Mouse (Mus musculus): ENCODE results near the gene Mpg. TPM values are rescaled to one million over a fixed set of nuclear protein-coding genes. Genes with fewer than 3 reads are reported as not detected.

The Mpg gene
- polyA plus RNA-seq, 1 experiment from 2014 or later = 42.2 TPM

DNA sequence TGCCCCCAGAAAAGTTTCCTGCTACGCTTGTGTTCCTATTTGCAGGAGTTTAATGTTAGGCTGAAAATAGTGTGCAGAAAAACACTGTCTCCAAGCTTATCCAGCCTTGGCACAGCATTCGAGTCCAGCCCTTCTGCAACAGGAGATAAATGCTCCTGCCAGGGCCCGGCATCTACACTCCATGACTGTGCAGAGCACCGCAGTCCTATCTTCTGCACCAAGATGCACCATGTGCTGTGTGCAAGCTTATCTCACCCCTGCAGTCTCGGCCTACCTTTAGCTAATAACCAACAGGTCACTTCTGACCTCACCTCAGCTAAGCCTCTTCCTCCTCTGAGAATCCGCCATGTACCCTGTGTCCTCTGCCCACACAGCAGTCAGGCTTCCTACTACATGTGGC, 19.3 kb downstream of the Mpg start:
- no peak overlapping the region for H3K9ac ChIP-seq
- TF ChIP-seq CTCF (IDR thresholded peaks at IDR 0.05; ENCODE audit: low read depth) = no peak
- ATAC-seq (ENCODE audit: insufficient read depth) = peak; percentile 67; the same call in 1 of the 2 replicates

DNA sequence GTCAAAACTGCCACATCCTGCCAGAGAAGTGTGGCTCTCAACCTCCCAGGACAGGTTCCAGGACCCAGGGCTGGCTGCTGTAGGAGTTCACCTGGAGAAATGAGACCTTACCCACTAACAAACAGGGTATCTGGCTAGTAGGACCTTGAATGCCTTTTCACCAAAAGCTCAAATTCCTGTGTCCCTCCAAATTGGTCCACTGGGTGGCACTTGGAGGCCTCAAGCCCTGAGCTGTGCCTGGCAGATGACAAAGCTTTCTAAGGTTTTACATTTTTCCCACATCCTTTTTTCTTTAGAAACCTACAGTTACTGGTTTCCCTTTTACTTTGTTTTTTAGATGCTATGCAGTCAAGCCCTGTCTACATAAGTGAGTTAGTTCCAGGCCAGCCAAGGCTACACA, 20.8 kb downstream of the Mpg start:
- peak; percentile 21; the same call in 1 of the 2 replicates for TF ChIP-seq CTCF (IDR thresholded peaks at IDR 0.05; ENCODE audit: low read depth)
- Histone ChIP-seq H3K9ac (no peak overlapping the region; the same call in 1 of the 2 replicates), H3K4me3 (ENCODE audit: low read depth, low read length) (no peak overlapping the region), H3K27ac (ENCODE audit: low read depth) (0 out of 2 replicates have a peak overlapping the region, but pooled peaks have one; percentile 20), H3K9me3 (ENCODE audit: low read depth, low read length) (no peaks in the 10 kb centered on the region), H3K4me1 (ENCODE audit: insufficient read depth) (no peaks in the 10 kb centered on the region), H3K27me3 (ENCODE audit: insufficient read depth, low read length) (no peaks in the 10 kb centered on the region), H3K4me2 (no peak overlapping the region), H3K36me3 (ENCODE audit: insufficient read depth) (peaks cover 71% of the 10 kb centered on the region)
- ATAC-seq (ENCODE audit: insufficient read depth) (no peak), DNase-seq (no peak)

More for the DNA sequence above, 19.3 kb downstream of the Mpg start:
- Histone ChIP-seq H3K4me1 (ENCODE audit: insufficient read depth) (no peaks in the 10 kb centered on the region), H3K27ac (ENCODE audit: low read depth) (peak overlapping the region; percentile 51; the same call in 1 of the 2 replicates), H3K9me3 (ENCODE audit: low read depth, low read length) (no peaks in the 10 kb centered on the region), H3K4me2 (no peak overlapping the region), H3K36me3 (ENCODE audit: insufficient read depth) (peaks cover 76% of the 10 kb centered on the region), H3K27me3 (ENCODE audit: insufficient read depth, low read length) (no peaks in the 10 kb centered on the region), H3K4me3 (ENCODE audit: low read depth, low read length) (no peak overlapping the region)
- WGBS = 89% methylated on average over 6 of the region's 6 CpGs
- no peak for DNase-seq

DNA sequence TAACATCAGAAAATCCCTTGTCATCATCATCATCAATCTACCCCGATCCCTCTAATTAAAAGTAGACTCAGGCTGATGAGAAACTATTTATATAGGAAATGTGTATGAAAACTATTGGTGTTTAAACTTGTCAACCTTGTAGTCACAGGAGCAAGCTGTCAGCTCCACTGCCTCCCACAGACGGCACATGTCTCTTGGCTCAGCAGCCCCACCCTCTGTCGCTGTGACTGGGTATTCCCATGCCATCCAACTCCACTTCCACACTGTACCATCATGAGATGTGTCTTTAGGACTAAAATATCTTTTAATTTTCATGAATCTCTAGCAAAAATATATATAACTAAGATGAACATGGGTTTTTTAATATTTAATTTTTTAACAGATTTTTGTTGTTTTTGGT, 22.0 kb downstream of the Mpg start:
- no peaks in the 10 kb centered on the region for H3K4me1 ChIP-seq (ENCODE audit: insufficient read depth)
- H3K36me3 ChIP-seq (ENCODE audit: insufficient read depth) = peaks cover 76% of the 10 kb centered on the region
- DNase-seq (no peak), ATAC-seq (ENCODE audit: insufficient read depth) (no peak)
- H3K9me3 ChIP-seq (ENCODE audit: low read depth, low read length) = no peaks in the 10 kb centered on the region
- no peak overlapping the region for H3K9ac ChIP-seq
- no peak overlapping the region for H3K27ac ChIP-seq (ENCODE audit: low read depth)
- no peaks in the 10 kb centered on the region for H3K27me3 ChIP-seq (ENCODE audit: insufficient read depth, low read length)
- no peak overlapping the region for H3K4me2 ChIP-seq
- 75% methylated on average over 3 of the region's 3 CpGs for WGBS
- no peak for TF ChIP-seq CTCF (IDR thresholded peaks at IDR 0.05; ENCODE audit: low read depth)
- H3K4me3 ChIP-seq (ENCODE audit: low read depth, low read length) = no peak overlapping the region

DNA sequence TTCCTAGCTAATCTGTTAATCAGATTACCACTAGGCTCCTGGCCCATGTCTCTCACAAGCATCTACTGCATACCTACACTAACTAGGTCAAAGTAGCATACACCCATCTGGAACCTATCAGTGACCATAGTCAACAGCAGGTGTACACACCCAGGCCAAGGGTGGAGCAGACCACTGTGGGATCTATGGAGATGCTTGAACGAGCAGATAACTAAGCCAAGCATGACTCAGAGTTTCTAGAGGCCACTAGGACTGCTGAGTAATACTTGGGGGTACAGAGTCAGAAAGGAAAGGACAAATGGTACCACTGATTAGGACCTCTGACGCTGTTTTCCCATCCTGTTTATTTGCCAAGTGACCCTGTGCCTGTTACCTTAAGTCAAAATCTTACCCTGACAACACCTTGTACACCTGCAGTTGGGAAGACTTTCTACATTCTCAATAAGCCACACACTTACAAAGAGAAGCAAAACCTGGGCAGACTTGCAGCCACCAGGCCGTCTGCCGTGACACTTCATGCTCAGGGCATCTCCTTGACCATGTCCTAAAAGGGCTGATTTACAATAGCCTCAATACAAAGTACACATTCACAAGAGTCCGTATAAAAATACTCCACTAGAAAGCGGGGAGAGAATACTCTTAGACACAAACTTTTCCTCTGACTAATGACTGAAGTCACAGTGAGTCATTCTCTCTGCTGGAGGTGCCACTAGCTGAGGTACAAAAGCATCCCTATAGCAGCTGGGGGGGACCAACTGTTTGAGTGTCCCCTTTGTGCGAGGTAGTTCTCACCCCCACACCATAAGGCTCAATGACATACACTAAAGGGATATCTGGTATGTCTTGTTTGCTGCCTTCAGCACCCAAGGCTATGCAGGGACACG, 24.8 kb downstream of the Mpg start:
- H3K4me1 ChIP-seq (ENCODE audit: insufficient read depth) = no peaks in the 10 kb centered on the region
- H3K9me3 ChIP-seq (ENCODE audit: low read depth, low read length) = no peaks in the 10 kb centered on the region
- ATAC-seq (ENCODE audit: insufficient read depth) = peak; percentile 58
- no peak for TF ChIP-seq CTCF (IDR thresholded peaks at IDR 0.05; ENCODE audit: low read depth)
- WGBS = 80% methylated on average over 8 of the region's 8 CpGs
- no peaks in the 10 kb centered on the region for H3K27me3 ChIP-seq (ENCODE audit: insufficient read depth, low read length)
- no peak overlapping the region for H3K4me2 ChIP-seq
- H3K4me3 ChIP-seq (ENCODE audit: low read depth, low read length) = no peak overlapping the region
- H3K9ac ChIP-seq = no peak overlapping the region
- H3K27ac ChIP-seq (ENCODE audit: low read depth) = no peak overlapping the region
- no peak for DNase-seq
- H3K36me3 ChIP-seq (ENCODE audit: insufficient read depth) = peaks cover 65% of the 10 kb centered on the region

DNA sequence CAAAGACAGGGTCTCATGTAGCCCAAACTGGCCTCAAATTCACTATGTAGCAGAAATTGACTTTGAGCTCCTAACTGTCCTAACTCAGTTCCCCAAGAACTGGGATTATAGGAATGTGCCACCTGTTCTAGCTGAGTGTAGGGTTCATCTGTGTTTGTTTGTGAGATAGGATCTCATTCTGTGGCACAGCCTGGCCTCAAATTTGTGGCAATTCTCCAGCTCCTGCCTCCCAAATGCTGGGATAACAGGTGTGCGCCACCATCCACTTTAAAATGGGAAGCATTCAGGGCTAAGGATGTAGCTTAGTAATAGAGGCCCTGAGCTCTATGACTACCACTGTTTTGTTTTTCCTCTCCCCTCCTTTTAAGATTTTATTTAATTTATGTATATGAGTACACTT, 26.8 kb downstream of the Mpg start:
- Histone ChIP-seq H3K4me3 (ENCODE audit: low read depth, low read length) (no peak overlapping the region), H3K4me1 (ENCODE audit: insufficient read depth) (no peaks in the 10 kb centered on the region), H3K27me3 (ENCODE audit: insufficient read depth, low read length) (no peaks in the 10 kb centered on the region), H3K9me3 (ENCODE audit: low read depth, low read length) (no peaks in the 10 kb centered on the region), H3K27ac (ENCODE audit: low read depth) (no peak overlapping the region), H3K9ac (no peak overlapping the region), H3K36me3 (ENCODE audit: insufficient read depth) (peaks cover 49% of the 10 kb centered on the region), H3K4me2 (no peak overlapping the region)
- WGBS = 96% methylated on average over 1 of the region's 1 CpGs
- no peak for TF ChIP-seq CTCF (IDR thresholded peaks at IDR 0.05; ENCODE audit: low read depth)
- no peak for ATAC-seq (ENCODE audit: insufficient read depth)
- DNase-seq = no peak

DNA sequence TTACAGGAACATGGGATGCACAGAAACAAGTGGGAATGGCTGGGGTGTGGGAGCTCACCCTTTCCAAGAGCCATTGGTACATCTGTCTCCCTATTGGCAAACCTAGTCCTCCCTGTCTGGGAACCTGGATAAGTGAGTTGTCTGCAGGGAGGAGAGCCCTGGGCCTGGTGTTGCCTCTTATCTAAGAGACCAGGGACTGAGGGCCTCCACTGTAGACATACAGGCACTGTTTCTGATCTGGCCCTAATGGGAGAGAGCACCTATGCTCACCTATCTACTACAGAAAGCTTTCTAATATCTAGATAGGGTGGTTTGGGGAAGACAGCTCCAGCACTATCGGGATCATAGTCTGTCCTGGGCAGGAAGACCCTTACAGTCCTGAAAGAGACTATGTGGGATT, 29.8 kb downstream of the Mpg start:
- TF ChIP-seq CTCF (IDR thresholded peaks at IDR 0.05; ENCODE audit: low read depth) = no peak
- DNase-seq (no peak), ATAC-seq (ENCODE audit: insufficient read depth) (no peak; the same call in 1 of the 2 replicates)
- H3K9me3 ChIP-seq (ENCODE audit: low read depth, low read length) = no peaks in the 10 kb centered on the region
- no peaks in the 10 kb centered on the region for H3K4me1 ChIP-seq (ENCODE audit: insufficient read depth)
- H3K4me3 ChIP-seq (ENCODE audit: low read depth, low read length) = no peak overlapping the region
- no peak overlapping the region for H3K9ac ChIP-seq
- no peak overlapping the region for H3K4me2 ChIP-seq
- no peaks in the 10 kb centered on the region for H3K27me3 ChIP-seq (ENCODE audit: insufficient read depth, low read length)
- WGBS = 89% methylated on average over 1 of the region's 1 CpGs
- H3K36me3 ChIP-seq (ENCODE audit: insufficient read depth) = peaks cover 41% of the 10 kb centered on the region
- peak overlapping the region; percentile 51; the same call in 1 of the 2 replicates for H3K27ac ChIP-seq (ENCODE audit: low read depth)

DNA sequence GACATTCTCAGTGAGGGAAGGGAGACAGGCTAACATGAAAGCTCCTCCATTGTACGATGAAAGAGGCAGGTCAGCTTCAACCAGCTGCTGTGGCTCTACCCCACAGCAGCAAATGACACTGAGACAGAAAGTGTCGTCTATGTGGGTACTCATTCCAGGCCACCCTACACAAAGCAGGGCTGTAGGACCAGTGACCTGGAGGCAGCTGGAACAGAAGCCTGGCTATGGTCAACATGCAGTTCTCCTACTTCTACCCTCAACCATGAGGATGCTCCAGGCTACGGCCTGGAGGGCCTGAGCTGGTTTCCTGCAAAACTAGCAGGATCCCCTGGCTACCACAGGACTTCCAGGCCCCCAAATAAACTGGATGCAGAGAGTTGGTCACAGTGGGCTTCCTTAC, 30.3 kb downstream of the Mpg start:
- peaks cover 43% of the 10 kb centered on the region for H3K36me3 ChIP-seq (ENCODE audit: insufficient read depth)
- no peaks in the 10 kb centered on the region for H3K4me1 ChIP-seq (ENCODE audit: insufficient read depth)
- WGBS = 82% methylated on average over 3 of the region's 3 CpGs

More for the DNA sequence above, 30.3 kb downstream of the Mpg start:
- no peak overlapping the region for H3K4me2 ChIP-seq
- no peak for ATAC-seq (ENCODE audit: insufficient read depth)
- H3K4me3 ChIP-seq (ENCODE audit: low read depth, low read length) = no peak overlapping the region
- H3K27me3 ChIP-seq (ENCODE audit: insufficient read depth, low read length) = no peaks in the 10 kb centered on the region
- no peaks in the 10 kb centered on the region for H3K9me3 ChIP-seq (ENCODE audit: low read depth, low read length)
- H3K9ac ChIP-seq = no peak overlapping the region
- TF ChIP-seq CTCF (IDR thresholded peaks at IDR 0.05; ENCODE audit: low read depth) = no peak
- H3K27ac ChIP-seq (ENCODE audit: low read depth) = peak overlapping the region; percentile 51
- no peak for DNase-seq
